Mouse (Mus musculus) granulocyte monocyte progenitor cell, adult 5-6 weeks (primary cell): ENCODE measurements around the gene 4931409K22Rik. TPM values are rescaled to one million over a fixed set of nuclear protein-coding genes. Genes with fewer than 3 reads are reported as not detected.

Experiments
- ATAC-seq: replicated peaks from 2 replicates; pipeline ENCODE4 v1.8.0; 2016; ENCODE audit warnings: mild to moderate bottlenecking, moderate TSS enrichment, inconsistent platforms; ENCODE audit not compliant: poor library complexity, severe bottlenecking
- total RNA-seq, 2 experiments: library from RNA; stranded (forward) in 1 of 2; stranded (reverse) in 1 of 2; fragments of 200-712, 200-1000 nt in 1 of 2; fragments of >200 nt in 1 of 2; fragmentation: Nextera tagmentation in 1 of 2; gene quantifications; 2 replicates each; pipeline ENCODE4 v1.2.3; 2014 to 2017

Gene 4931409K22Rik
- total RNA-seq, 2 experiments from 2014 or later, result not detected

DNA sequence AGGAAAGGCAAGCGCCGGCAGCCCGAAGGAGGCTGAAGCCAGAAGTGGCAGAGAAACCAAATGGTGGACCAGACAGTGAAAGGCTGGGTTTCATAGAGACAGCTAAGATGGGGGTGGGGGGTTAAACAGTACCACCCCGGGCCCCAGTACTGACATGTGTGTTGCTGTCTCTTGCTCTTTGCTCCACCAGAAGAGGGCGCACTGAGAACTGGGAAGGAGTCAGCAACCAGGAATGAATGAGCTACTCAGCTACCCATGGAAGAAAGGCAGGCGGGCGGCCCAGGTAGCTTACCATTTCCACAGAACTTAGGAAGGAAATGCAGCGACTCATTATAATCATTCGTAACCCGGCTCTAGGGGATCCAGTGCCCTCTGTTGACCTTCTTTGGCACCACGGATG, 46.0 kb downstream of the 4931409K22Rik start:
- peak; percentile 37 for ATAC-seq

DNA sequence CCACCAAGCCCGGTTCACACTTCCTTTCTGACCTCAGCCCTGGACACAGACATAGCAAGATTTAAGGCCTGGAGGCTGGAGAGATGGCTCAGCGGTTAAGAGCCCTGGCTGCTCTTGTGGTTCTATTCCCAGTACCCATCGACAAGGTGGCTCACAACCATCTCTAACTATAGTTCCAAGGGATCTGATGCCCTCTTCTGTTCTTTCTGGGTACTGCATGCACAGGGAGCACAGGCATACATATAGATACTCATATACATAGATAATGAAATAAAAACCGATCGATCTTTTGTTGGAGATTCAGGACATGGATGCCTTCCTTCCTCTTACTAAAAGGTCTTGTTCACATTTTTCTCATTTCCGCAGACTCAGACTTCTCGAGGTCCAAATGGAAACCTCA, 48.2 kb downstream of the 4931409K22Rik start:
- ATAC-seq, result no peak

DNA sequence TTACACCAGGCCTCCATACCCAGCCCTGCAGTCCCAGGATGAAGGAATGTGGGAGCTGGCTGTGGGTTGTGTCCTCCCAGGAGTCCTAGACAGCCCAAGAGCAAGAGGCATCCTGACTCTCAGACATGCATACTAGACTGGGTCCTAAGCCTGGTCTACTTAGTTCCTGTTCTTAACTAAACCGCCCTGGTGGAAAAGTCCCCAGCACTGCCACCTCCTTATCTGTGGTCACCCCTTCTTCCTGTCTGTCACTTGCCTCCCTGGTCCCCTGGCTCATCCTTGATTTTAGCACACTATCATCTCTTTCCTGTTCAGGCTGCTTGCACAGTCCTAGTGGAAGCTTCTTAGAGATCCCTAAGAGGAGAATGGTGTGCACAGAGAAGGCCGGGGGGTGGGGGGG, 51.1 kb downstream of the 4931409K22Rik start:
- peak; percentile 85 for ATAC-seq

DNA sequence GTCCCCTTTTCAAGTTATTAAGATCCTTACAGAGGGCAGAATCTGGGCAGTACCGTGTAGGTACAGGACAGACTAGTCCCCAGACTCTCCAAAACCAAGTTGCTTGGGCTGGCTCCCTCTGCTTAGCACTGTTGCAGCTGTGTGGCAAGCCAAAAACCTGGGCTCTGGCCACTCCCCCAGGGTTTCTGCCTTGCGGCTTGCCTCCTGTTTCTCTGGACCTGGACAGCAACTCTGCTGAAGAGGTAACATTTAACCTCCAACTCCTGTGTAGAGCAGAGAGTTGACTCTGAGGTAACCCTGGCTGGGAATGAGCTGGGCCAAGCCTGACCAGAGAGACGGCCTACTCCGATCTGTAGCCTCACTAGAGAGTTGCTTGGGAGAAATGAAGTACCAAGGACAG, 53.8 kb downstream of the 4931409K22Rik start:
- no peak for ATAC-seq

DNA sequence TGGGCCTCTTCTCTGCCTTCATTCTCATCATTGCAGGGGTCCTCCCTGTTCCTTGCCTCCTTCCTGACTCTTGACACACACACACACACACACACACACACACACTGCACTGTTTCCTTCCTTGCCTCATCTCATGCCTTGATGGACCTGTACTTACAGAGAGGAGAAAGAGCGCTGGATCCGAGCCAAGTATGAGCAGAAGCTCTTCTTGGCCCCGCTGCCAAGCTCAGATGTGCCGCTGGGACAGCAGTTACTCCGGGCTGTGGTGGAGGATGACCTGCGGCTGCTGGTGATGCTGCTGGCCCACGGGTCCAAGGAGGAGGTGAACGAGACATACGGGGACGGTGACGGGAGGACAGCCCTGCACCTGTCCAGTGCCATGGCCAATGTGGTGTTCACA, 55.8 kb downstream of the 4931409K22Rik start:
- no peak for ATAC-seq

DNA sequence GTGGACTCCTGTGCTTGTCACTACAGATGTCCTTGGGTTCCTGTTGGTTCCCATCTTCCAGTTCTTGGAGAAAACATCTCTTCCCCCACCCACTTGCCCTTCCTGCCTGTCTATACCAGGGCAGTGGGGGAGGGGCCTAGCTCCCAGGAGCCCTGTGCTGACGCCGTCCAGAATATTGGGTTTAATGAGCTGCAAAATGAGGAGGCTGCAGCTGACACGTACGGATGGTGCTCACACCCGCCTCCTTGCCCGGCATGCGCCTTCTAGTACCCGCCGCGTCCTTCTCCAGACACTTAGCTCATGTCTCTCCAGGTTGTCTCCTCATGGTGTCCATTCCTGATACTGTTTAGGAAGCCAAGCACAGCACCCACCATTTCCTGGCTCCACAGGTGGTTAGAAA, 57.5 kb downstream of the 4931409K22Rik start:
- ATAC-seq, result no peak

DNA sequence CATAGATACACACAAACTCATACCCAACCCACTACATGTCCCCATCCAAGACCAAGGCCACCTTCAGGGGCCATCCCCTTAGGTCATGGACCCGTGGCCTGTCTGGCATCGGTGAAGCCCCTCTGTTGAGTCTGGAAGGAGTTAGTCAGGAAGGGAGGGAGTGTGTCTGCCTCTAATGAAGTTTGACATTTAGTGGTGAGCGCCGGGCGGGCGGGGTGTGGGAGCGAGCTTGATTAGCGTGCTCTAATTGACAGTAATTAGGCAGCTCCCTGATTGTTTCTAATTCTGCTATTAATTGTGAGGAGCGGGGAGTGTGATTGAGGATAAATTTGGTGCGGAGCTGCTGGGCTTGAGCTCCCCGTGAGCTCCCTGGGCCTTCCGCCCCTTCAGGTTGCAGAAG, 59.1 kb downstream of the 4931409K22Rik start:
- no peak for ATAC-seq

DNA sequence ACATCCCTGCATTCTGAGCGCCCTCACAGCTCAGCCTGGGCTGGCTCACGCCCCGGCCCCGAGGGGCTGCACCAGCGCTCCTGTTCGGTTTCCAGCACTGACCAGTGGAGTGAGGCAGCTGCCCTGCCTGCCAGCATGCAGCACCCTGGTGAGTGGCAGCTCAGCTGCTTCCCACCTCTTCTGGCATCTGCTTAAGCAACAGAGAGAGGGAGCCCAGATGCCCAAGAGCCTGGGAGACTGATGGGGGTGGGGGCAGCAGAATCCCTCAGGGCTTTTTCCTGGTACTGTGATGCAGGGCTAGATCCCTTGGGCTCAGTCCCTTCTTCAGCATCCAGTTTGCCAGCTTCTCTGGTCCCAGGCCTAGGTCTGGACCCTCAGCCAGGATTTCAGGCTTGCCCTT, 59.9 kb downstream of the 4931409K22Rik start:
- no peak for ATAC-seq

DNA sequence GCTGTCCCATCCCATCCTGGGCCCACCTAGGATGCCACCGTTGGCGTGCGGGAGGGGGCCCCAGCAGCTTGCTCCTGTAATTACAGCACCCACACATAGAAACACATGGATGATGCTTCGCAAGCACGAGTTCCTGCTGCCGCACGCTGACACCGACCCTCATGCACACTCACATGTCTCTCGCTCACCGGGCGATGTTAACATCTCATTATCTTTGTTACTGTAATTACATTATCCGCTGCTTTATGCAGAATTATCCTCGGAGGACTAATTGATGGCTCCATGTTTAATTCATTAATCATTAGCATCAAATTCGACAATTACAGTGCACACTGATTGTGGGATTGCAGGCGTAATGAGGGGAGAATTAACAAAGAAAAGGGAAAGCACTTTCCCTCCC, 61.6 kb downstream of the 4931409K22Rik start:
- no peak for ATAC-seq

Other genes starting within 250 kb of the 4931409K22Rik start
- not detected in 2 replicates for gene Kcnh2, start 205.2 kb downstream of the 4931409K22Rik start, total RNA-seq (2014; fragmentation: Nextera tagmentation)
- not detected in 2 replicates for gene Kcnh2, start 205.2 kb downstream of the 4931409K22Rik start, total RNA-seq (2017)
- gene Nos3, start 192.0 kb downstream of the 4931409K22Rik start, total RNA-seq (2014; fragmentation: Nextera tagmentation), result 0.56 TPM in 1 of 2 replicates, not detected in the other
- gene Nos3, start 192.0 kb downstream of the 4931409K22Rik start, total RNA-seq (2017), result not detected in 2 replicates
- 1.8 and 4.0 TPM in 2 replicates for gene Atg9b, start 164.7 kb downstream of the 4931409K22Rik start, total RNA-seq (2014; fragmentation: Nextera tagmentation)
- 4.0 and 5.3 TPM in 2 replicates for gene Atg9b, start 164.7 kb downstream of the 4931409K22Rik start, total RNA-seq (2017)
- gene Abcb8, start 163.1 kb downstream of the 4931409K22Rik start, total RNA-seq (2014; fragmentation: Nextera tagmentation), result 17.6 and 56.8 TPM in 2 replicates
- 14.4 and 23.9 TPM in 2 replicates for gene Abcb8, start 163.1 kb downstream of the 4931409K22Rik start, total RNA-seq (2017)
- not detected in 2 replicates for gene Asic3, start 143.4 kb downstream of the 4931409K22Rik start, total RNA-seq (2014; fragmentation: Nextera tagmentation)
- not detected in 2 replicates for gene Asic3, start 143.4 kb downstream of the 4931409K22Rik start, total RNA-seq (2017)
- 24.4 and 36.9 TPM in 2 replicates for gene Cdk5, start 133.3 kb downstream of the 4931409K22Rik start, total RNA-seq (2014; fragmentation: Nextera tagmentation)
- gene Cdk5, start 133.3 kb downstream of the 4931409K22Rik start, total RNA-seq (2017), result 20.7 and 22.4 TPM in 2 replicates
- gene Slc4a2, start 133.0 kb downstream of the 4931409K22Rik start, total RNA-seq (2014; fragmentation: Nextera tagmentation), result 20.9 and 28.9 TPM in 2 replicates
- gene Slc4a2, start 133.0 kb downstream of the 4931409K22Rik start, total RNA-seq (2017), result 13.5 and 29.3 TPM in 2 replicates
- 53.8 and 75.7 TPM in 2 replicates for gene Fastk, start 111.5 kb downstream of the 4931409K22Rik start, total RNA-seq (2014; fragmentation: Nextera tagmentation)
- 15.9 and 23.3 TPM in 2 replicates for gene Fastk, start 111.5 kb downstream of the 4931409K22Rik start, total RNA-seq (2017)
- 6.4 and 18.7 TPM in 2 replicates for gene Tmub1, start 109.0 kb downstream of the 4931409K22Rik start, total RNA-seq (2014; fragmentation: Nextera tagmentation)
- 8.8 and 11.1 TPM in 2 replicates for gene Tmub1, start 109.0 kb downstream of the 4931409K22Rik start, total RNA-seq (2017)
- 21.5 and 26.8 TPM in 2 replicates for gene Agap3, start 104.6 kb downstream of the 4931409K22Rik start, total RNA-seq (2014; fragmentation: Nextera tagmentation)
- gene Agap3, start 104.6 kb downstream of the 4931409K22Rik start, total RNA-seq (2017), result 19.4 and 31.8 TPM in 2 replicates
- not detected in 2 replicates for gene Gbx1, start 29.6 kb downstream of the 4931409K22Rik start, total RNA-seq (2014; fragmentation: Nextera tagmentation)
- not detected in 2 replicates for gene Gbx1, start 29.6 kb downstream of the 4931409K22Rik start, total RNA-seq (2017)
- gene Asb10, start 15.8 kb downstream of the 4931409K22Rik start, total RNA-seq (2014; fragmentation: Nextera tagmentation), result not detected in 2 replicates
- not detected in 2 replicates for gene Asb10, start 15.8 kb downstream of the 4931409K22Rik start, total RNA-seq (2017)
- gene Abcf2, start 20.7 kb upstream of the 4931409K22Rik start, total RNA-seq (2014; fragmentation: Nextera tagmentation), result 51.6 and 74.3 TPM in 2 replicates
- 98.3 and 98.8 TPM in 2 replicates for gene Abcf2, start 20.7 kb upstream of the 4931409K22Rik start, total RNA-seq (2017)
- gene Chpf2, start 29.9 kb upstream of the 4931409K22Rik start, total RNA-seq (2014; fragmentation: Nextera tagmentation), result 17.8 and 17.9 TPM in 2 replicates
- 10.4 and 29.2 TPM in 2 replicates for gene Chpf2, start 29.9 kb upstream of the 4931409K22Rik start, total RNA-seq (2017)
- not detected in 2 replicates for gene Smarcd3, start 67.6 kb upstream of the 4931409K22Rik start, total RNA-seq (2014; fragmentation: Nextera tagmentation)
- 0.05 and 0.34 TPM in 2 replicates for gene Smarcd3, start 67.6 kb upstream of the 4931409K22Rik start, total RNA-seq (2017)
- gene Nub1, start 128.7 kb upstream of the 4931409K22Rik start, total RNA-seq (2014; fragmentation: Nextera tagmentation), result 28.2 and 30.4 TPM in 2 replicates
- 33.1 and 37.6 TPM in 2 replicates for gene Nub1, start 128.7 kb upstream of the 4931409K22Rik start, total RNA-seq (2017)
- 1.5 and 2.2 TPM in 2 replicates for gene Wdr86, start 173.9 kb upstream of the 4931409K22Rik start, total RNA-seq (2014; fragmentation: Nextera tagmentation)
- gene Wdr86, start 173.9 kb upstream of the 4931409K22Rik start, total RNA-seq (2017), result not detected in 2 replicates
- gene Crygn, start 201.2 kb upstream of the 4931409K22Rik start, total RNA-seq (2014; fragmentation: Nextera tagmentation), result not detected in 2 replicates
- gene Crygn, start 201.2 kb upstream of the 4931409K22Rik start, total RNA-seq (2017), result not detected in 2 replicates